Mouse (Mus musculus) cerebellum, adult 2 months (tissue): ENCODE measurements around the gene Pspn.

Experiments used
- CTCF ChIP-seq: fragments of 200-500 bp; IDR thresholded peaks from 2 replicates; pipeline ENCODE4 v1.5.1; 2011; ENCODE audit warnings: low read depth, mild to moderate bottlenecking, control low read depth, low read length, moderate library complexity, borderline replicate concordance; ENCODE audit not compliant: insufficient read depth
- POLR2A ChIP-seq: fragments of 200-500 bp; IDR thresholded peaks from 2 replicates; pipeline ENCODE4 v1.6.1; 2011; ENCODE audit warnings: low read length, control low read depth, borderline replicate concordance; ENCODE audit not compliant: insufficient read depth

GRCm38 (mm10) chr17:57019693-57020092, 19.9 kb upstream of the Pspn start:
- no peak for TF ChIP-seq CTCF
- no peak for TF ChIP-seq POLR2A
